Mouse (Mus musculus) hindbrain, postnatal 0 days (tissue): ENCODE measurements around the gene Padi4. TPM values are rescaled to one million over a fixed set of nuclear protein-coding genes. Genes with fewer than 3 reads are reported as not detected.

Experiments used
- ATAC-seq: fragments of 200-750 bp; cut with Nextera tagmentation; 2 replicates; pipeline ENCODE4 v1.8.0; 2017; ENCODE audit warnings: mild to moderate bottlenecking, moderate TSS enrichment, moderate library complexity
- DNase-seq: peaks from one replicate; pipeline ENCODE4 v3.0.0-alpha.2; 2015; ENCODE audit warnings: low spot score
- H3K27ac ChIP-seq: fragments of 300-500 bp; sonication (generic); 2 replicates; pipeline ENCODE4 v1.5.1; 2014; ENCODE audit warnings: mild to moderate bottlenecking
- H3K27me3 ChIP-seq: fragments of 300-500 bp; sonication (generic); 2 replicates; pipeline ENCODE4 v1.6.1; 2014; ENCODE audit warnings: low read length, mixed read lengths; ENCODE audit not compliant: insufficient read depth
- H3K36me3 ChIP-seq: fragments of 300-500 bp; sonication (generic); 2 replicates; pipeline ENCODE4 v1.6.1; 2014; ENCODE audit warnings: low read length, mixed read lengths; ENCODE audit not compliant: insufficient read depth
- H3K4me1 ChIP-seq: fragments of 300-500 bp; sonication (generic); 2 replicates; pipeline ENCODE4 v1.6.1; 2014; ENCODE audit warnings: antibody characterized with exemption, low read length, mixed read lengths; ENCODE audit not compliant: insufficient read depth
- H3K4me2 ChIP-seq: fragments of 300-500 bp; sonication (generic); 2 replicates; pipeline ENCODE4 v1.6.1; 2014; ENCODE audit warnings: low read depth, mild to moderate bottlenecking, low read length, moderate library complexity, mixed read lengths
- H3K4me3 ChIP-seq: fragments of 300-500 bp; sonication (generic); 2 replicates; pipeline ENCODE4 v1.5.1; 2014; ENCODE audit warnings: low read length
- H3K9ac ChIP-seq: fragments of 300-500 bp; sonication (generic); replicated peaks from 2 replicates; pipeline ENCODE4 v1.6.1; 2014; ENCODE audit warnings: mild to moderate bottlenecking, low read length, moderate library complexity, mixed read lengths
- H3K9me3 ChIP-seq: fragments of 300-500 bp; sonication (generic); 2 replicates; pipeline ENCODE4 v1.6.1; 2016; ENCODE audit warnings: low read length, mixed read lengths
- CTCF ChIP-seq: IDR thresholded peaks from 2 replicates; pipeline ENCODE4 v1.5.1; 2016; ENCODE audit warnings: antibody characterized with exemption, control low read depth, low read depth
- WGBS: fragments of 180-500 bp; shearing (Covaris S2); extraction: QIAGEN DNeasy Blood & Tissue Kit; methylation state at CpG from one replicate; pipeline ENCODE4 v1.1.7; 2014; 5-methylcytosine and 5-hydroxymethylcytosine counted together
- polyA plus RNA-seq: library from polyadenylated mRNA; unstranded; fragments of >200 nt; fragmentation: Nextera tagmentation; extraction: Ambion mirVana; gene quantifications from 2 replicates; pipeline ENCODE4 v1.2.1, GENCODE M21; 2015
- total RNA-seq: library from RNA; depleted of rRNA; stranded (reverse); fragments of >200 nt; gene quantifications from 2 replicates; pipeline ENCODE4 v1.2.3, GENCODE M21; 2014

Padi4 gene
- total and polyA plus RNA-seq, 2 experiments from 2014 or later: not detected

- H3K9me3 ChIP-seq: no peaks in the 10 kb centered on the region
- peak; percentile 59 for TF ChIP-seq CTCF
- no peak overlapping the region for H3K9ac ChIP-seq
- no peak overlapping the region for H3K27ac ChIP-seq
- DNase-seq: no peak
- no peaks in the 10 kb centered on the region for H3K36me3 ChIP-seq
- WGBS: 33% methylated on average over 36 of the region's 36 CpGs
- ATAC-seq: no peak
- H3K4me3 ChIP-seq: 0 out of 2 replicates have a peak overlapping the region, but pooled peaks have one; percentile 4
- H3K4me1 ChIP-seq: no peaks in the 10 kb centered on the region
- no peaks in the 10 kb centered on the region for H3K27me3 ChIP-seq
- peak overlapping the region; percentile 47 for H3K4me2 ChIP-seq
These were observed 40.5 kb upstream of the Padi4 start for GRCm38 (mm10) chr4:140814241-140815225.

- no peaks in the 10 kb centered on the region for H3K9me3 ChIP-seq
- no peak for ATAC-seq
- no peak overlapping the region for H3K9ac ChIP-seq
- no peak overlapping the region for H3K4me3 ChIP-seq
- no peak for DNase-seq
- WGBS: 41% methylated on average over 13 of the region's 13 CpGs
- no peaks in the 10 kb centered on the region for H3K36me3 ChIP-seq
- TF ChIP-seq CTCF: no peak
- no peaks in the 10 kb centered on the region for H3K27me3 ChIP-seq
- peak overlapping the region; percentile 47; the same call in 1 of the 2 replicates for H3K4me2 ChIP-seq
- H3K4me1 ChIP-seq: no peaks in the 10 kb centered on the region
- no peak overlapping the region for H3K27ac ChIP-seq
These were observed 39.5 kb upstream of the Padi4 start for GRCm38 (mm10) chr4:140813358-140814185.

DNA sequence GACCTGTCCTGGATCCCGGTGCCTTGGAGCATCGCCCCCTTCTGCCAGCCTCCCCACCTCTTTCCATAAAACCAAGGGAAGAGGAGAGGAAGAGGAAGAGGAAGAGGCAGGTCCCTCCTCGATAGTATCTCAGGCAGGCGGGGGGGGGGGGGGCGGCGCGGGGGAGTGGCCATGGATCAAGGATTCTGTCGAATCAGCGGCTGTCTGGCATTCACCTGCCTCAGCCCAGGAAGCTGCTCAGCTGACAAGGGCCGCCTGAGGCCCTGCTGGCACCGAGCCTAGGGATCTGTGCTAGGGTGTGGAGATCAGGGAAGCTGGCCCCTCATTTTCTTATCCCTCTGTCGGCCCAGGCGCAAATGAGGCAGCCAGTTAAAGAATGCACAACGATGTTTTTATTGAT lies 38.6 kb upstream of the Padi4 start:
- no peak overlapping the region for H3K4me2 ChIP-seq
- WGBS: 23% methylated on average over 13 of the region's 14 CpGs
- no peaks in the 10 kb centered on the region for H3K9me3 ChIP-seq

DNA sequence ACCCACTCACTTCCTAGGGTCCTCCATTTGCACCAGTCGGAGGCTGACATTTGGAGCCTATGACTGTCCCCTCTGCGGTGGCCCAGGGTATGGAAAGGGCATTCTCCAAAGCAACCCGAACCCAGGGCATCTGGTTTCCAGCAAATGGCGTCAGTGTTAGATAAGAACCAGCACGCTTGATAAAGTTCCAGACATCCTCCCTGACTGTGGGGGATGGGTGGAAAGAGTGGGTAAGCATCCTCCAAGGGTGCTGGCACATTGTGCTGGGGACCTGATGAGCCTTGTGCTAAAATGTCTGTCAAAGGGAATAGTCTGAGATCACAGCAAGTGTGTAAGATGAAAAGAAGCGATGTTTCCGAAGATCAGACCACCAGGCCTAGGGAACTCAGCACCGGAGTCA lies 38.2 kb upstream of the Padi4 start:
- no peak for TF ChIP-seq CTCF
- H3K4me3 ChIP-seq: no peak overlapping the region
- ATAC-seq: no peak
- no peak overlapping the region for H3K4me2 ChIP-seq
- 71% methylated on average over 8 of the region's 8 CpGs for WGBS
- DNase-seq: no peak
- no peaks in the 10 kb centered on the region for H3K9me3 ChIP-seq
- no peaks in the 10 kb centered on the region for H3K27me3 ChIP-seq
- H3K4me1 ChIP-seq: no peaks in the 10 kb centered on the region
- no peak overlapping the region for H3K9ac ChIP-seq
- no peak overlapping the region for H3K27ac ChIP-seq
- H3K36me3 ChIP-seq: no peaks in the 10 kb centered on the region

More for the DNA sequence above, 38.6 kb upstream of the Padi4 start:
- H3K27ac ChIP-seq: no peak overlapping the region
- no peak overlapping the region for H3K4me3 ChIP-seq
- ATAC-seq (no peak), DNase-seq (peak; percentile 39)
- H3K9ac ChIP-seq: no peak overlapping the region
- no peaks in the 10 kb centered on the region for H3K36me3 ChIP-seq
- no peak for TF ChIP-seq CTCF
- H3K4me1 ChIP-seq: no peaks in the 10 kb centered on the region
- H3K27me3 ChIP-seq: no peaks in the 10 kb centered on the region

DNA sequence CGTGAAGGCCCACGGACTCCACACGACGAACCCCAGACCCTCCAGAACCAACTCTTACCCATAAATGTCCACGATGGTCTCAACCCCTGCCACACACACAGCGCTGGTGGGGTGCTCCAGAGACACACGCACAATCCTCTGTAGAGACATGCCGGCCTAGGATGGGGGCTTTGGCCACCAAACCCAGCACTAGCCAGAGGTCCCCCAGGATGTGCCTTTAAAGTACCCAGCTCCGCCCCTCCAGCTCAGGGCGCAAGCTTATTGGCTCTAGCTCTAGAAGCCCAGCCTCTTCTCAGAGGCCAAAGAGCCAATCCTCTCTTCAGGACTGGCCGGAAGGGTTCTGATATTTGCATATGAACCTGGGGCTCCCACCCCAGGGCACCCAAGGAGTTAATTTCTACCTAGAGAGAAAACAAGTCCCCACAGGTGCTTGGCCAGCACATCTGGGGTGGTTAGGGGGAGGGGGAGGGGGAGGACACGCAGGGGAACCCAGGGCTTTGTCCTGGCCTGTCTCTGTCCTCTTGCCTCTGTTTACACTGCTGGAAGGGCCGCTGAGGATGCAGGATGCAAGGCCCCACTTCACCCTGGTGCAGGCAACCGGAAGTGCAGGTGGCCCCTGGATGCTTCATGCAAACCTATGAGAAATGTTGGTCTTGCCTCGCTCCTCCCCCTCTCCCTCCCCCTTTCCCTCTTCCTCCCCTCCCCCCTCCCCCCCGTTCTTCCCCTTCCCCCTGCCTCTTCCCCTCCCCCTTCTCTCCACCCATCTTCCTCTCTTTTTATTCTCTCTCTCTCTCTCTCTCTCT lies 36.6 kb upstream of the Padi4 start, which contains the start of gene Padi3:
Gene Padi3 (minus strand): TSS at position 191 of the 803 bp plus-strand sequence.
- no peak within 1 kb of the TSS for H3K27ac ChIP-seq
- no peak for TF ChIP-seq CTCF
- no peak for ATAC-seq
- no peak within 1 kb of the TSS for H3K9ac ChIP-seq
- DNase-seq: no peak
- WGBS: 76% methylated on average over 16 of the region's 16 CpGs
- no peaks in the 10 kb centered on the region for H3K9me3 ChIP-seq
- no peak within 1 kb of the TSS for H3K4me2 ChIP-seq
- H3K4me3 ChIP-seq: no peak within 1 kb of the TSS
- no peaks in the 10 kb centered on the region for H3K27me3 ChIP-seq
- no peaks in the 10 kb centered on the region for H3K4me1 ChIP-seq
- H3K36me3 ChIP-seq: no peaks in the 10 kb centered on the region

DNA sequence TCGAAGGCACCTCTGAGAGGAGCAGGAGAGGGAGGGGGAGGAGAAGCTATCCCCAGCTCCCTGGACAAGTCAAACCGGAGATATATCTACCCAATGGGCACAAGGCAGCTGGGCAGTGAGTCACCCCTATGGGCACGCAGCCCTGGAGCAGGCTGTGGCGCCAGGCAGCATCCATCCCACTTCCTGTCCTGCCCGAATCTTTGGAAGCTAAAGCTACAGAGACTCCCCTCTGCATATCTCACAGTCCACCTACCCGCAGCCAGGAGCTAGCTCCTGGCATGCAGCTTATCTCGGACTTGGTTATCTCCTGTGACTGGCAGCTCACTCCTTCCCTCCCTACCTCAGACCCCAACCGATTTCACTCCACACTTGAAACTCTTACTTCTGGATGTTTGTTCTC lies 35.1 kb upstream of the Padi4 start:
- H3K36me3 ChIP-seq: no peaks in the 10 kb centered on the region
- ATAC-seq: no peak

More for the DNA sequence above, 35.1 kb upstream of the Padi4 start:
- Histone ChIP-seq H3K27me3 (no peaks in the 10 kb centered on the region), H3K4me1 (no peaks in the 10 kb centered on the region), H3K9ac (no peak overlapping the region), H3K9me3 (no peaks in the 10 kb centered on the region), H3K4me2 (no peak overlapping the region), H3K27ac (no peak overlapping the region), H3K4me3 (no peak overlapping the region)
- WGBS: 84% methylated on average over 8 of the region's 8 CpGs
- TF ChIP-seq CTCF: no peak
- DNase-seq: no peak
